Comparison of ENCODE assay signal across 9 mouse cellular contexts in genomic region chr9:72883940-72884339, GRCm38 (mm10). TPM values are rescaled to one million over a fixed set of nuclear protein-coding genes. Genes with fewer than 3 reads are reported as not detected.
DNase-seq lines count a peak whose midpoint lies in the region; ATAC-seq and TF ChIP-seq lines count a peak whose summit lies in the region.
"Had no signal": no experiment of that assay in that cellular context is flagged by ENCODE, and none has a peak within 500 bp of the region (broad histone marks: within the 10 kb centered on the region; RNA-seq: fewer than 3 reads in every experiment).

No protein-coding gene starts in this region.

- no peaks in the 10 kb centered on the region for H3K27me3 ChIP-seq in forebrain, embryonic 10.5 days (ENCODE audit: poor library complexity, severe bottlenecking)
- no peaks in the 10 kb centered on the region for H3K27me3 ChIP-seq in hindbrain, embryonic 16.5 days (replicated peaks; ENCODE audit: control insufficient read depth, insufficient read depth, low read length)
- H3K27me3 ChIP-seq in limb, embryonic 14.5 days (ENCODE audit: control insufficient read depth, insufficient read depth, low read length), result no peaks in the 10 kb centered on the region

- H3K4me1 ChIP-seq in bone marrow, adult 2 months (ENCODE audit: control insufficient read depth, insufficient read depth, low read length), result no peaks in the 10 kb centered on the region
- peaks cover 52% of the 10 kb centered on the region for H3K4me1 ChIP-seq in forebrain, embryonic 10.5 days
- H3K4me1 ChIP-seq in hindbrain, embryonic 16.5 days (ENCODE audit: control insufficient read depth, insufficient read depth, low read depth, low read length), result peaks cover 12% of the 10 kb centered on the region
- H3K4me1 ChIP-seq in limb, embryonic 14.5 days (ENCODE audit: control insufficient read depth, insufficient read depth, low read length), result peaks cover 9% of the 10 kb centered on the region

- TF ChIP-seq CTCF in bone marrow, adult 2 months (IDR thresholded peaks at IDR 0.05; ENCODE audit: control insufficient read depth, insufficient read depth, low read length), result peak; percentile 55

- H3K27ac ChIP-seq in bone marrow, adult 2 months (ENCODE audit: control insufficient read depth, insufficient read depth, low read depth, low read length, poor library complexity), result no peak overlapping the region
- H3K27ac ChIP-seq in forebrain, embryonic 10.5 days, result peak overlapping the region; percentile 30; the same call in 1 of the 2 replicates
- H3K27ac ChIP-seq in hindbrain, embryonic 16.5 days (ENCODE audit: low read depth, low read length), result no peak overlapping the region
- H3K27ac ChIP-seq in limb, embryonic 14.5 days (replicated peaks; ENCODE audit: low read depth, low read length), result no peak overlapping the region

- no peak overlapping the region for H3K4me3 ChIP-seq in bone marrow, adult 2 months (replicated peaks; ENCODE audit: control insufficient read depth, low read depth, low read length)
- no peak overlapping the region for H3K4me3 ChIP-seq in forebrain, embryonic 10.5 days
- H3K4me3 ChIP-seq in hindbrain, embryonic 16.5 days (ENCODE audit: low read length), result no peak overlapping the region
- no peak overlapping the region for H3K4me3 ChIP-seq in limb, embryonic 14.5 days (replicated peaks; ENCODE audit: low read length)
- H3K4me3 ChIP-seq: myocyte had no signal

- no peak overlapping the region for H3K9ac ChIP-seq in hindbrain, embryonic 16.5 days (ENCODE audit: low read depth, low read length)
- H3K9ac ChIP-seq in limb, embryonic 14.5 days (ENCODE audit: low read depth, low read length, severe bottlenecking), result no peak overlapping the region

- peak; percentile 80 for ATAC-seq in hindbrain, embryonic 16.5 days
- peak; percentile 69 for ATAC-seq in limb, embryonic 14.5 days (ENCODE audit: low FRiP score, low read depth)
- ATAC-seq in monocyte, adult 5-6 weeks (replicated peaks; ENCODE audit: insufficient number of reproducible peaks, low FRiP score, low TSS enrichment, poor library complexity, severe bottlenecking), result 0 out of 2 replicates have a peak, but pooled peaks have one; percentile 22
- ATAC-seq in inflammation-experienced regulatory T-cells, adult 6 months, result no peak

- TF ChIP-seq POLR2A in bone marrow, adult 2 months (IDR thresholded peaks at IDR 0.05; ENCODE audit: borderline replicate concordance, control insufficient read depth, low read depth, low read length), result no peak
- no peak for TF ChIP-seq POLR2A in limb, embryonic 14.5 days (IDR thresholded peaks at IDR 0.05; ENCODE audit: borderline replicate concordance, extremely low read depth, insufficient read depth, insufficient read length)

- no peak overlapping the region for H3K4me2 ChIP-seq in hindbrain, embryonic 16.5 days (ENCODE audit: low read length)
- no peak overlapping the region for H3K4me2 ChIP-seq in limb, embryonic 14.5 days (replicated peaks; ENCODE audit: low read depth, low read length, severe bottlenecking)

- peaks cover 47% of the 10 kb centered on the region for H3K36me3 ChIP-seq in forebrain, embryonic 10.5 days (replicated peaks)
- no peaks in the 10 kb centered on the region for H3K36me3 ChIP-seq in hindbrain, embryonic 16.5 days (ENCODE audit: control insufficient read depth, insufficient read depth, low read length)
- no peaks in the 10 kb centered on the region for H3K36me3 ChIP-seq in limb, embryonic 14.5 days (ENCODE audit: control insufficient read depth, insufficient read depth, low read length)

- DNase-seq in right cerebral cortex, adult 2 months (ENCODE audit: low spot score in 2 of 2), result peak; percentile 52 to 74
- DNase-seq in right cerebral cortex, postnatal 36 days (ENCODE audit: low spot score in 2 of 2), result no peak
- DNase-seq in forebrain, embryonic 10.5 days (ENCODE audit: extremely low spot score, low spot score), result peak; percentile 62
- DNase-seq in limb, embryonic 14.5 days (ENCODE audit: low spot score), result peak; percentile 77

- H3K9me3 ChIP-seq in forebrain, embryonic 10.5 days, result no peaks in the 10 kb centered on the region
- H3K9me3 ChIP-seq in hindbrain, embryonic 16.5 days (ENCODE audit: control insufficient read depth, low read length), result no peaks in the 10 kb centered on the region
- no peaks in the 10 kb centered on the region for H3K9me3 ChIP-seq in limb, embryonic 14.5 days (ENCODE audit: control insufficient read depth, low read length)

- WGBS in bone marrow, adult 2 months, result 5% methylated on average over 3 of the region's 3 CpGs
- 23% methylated on average over 3 of the region's 3 CpGs for WGBS in forebrain, embryonic 10.5 days
- 25% methylated on average over 3 of the region's 3 CpGs for WGBS in hindbrain, embryonic 16.5 days
- 10% methylated on average over 3 of the region's 3 CpGs for WGBS in limb, embryonic 14.5 days

RNA-seq across cellular contexts. Expression of gene Pygo1, which starts 41.5 kb away (rescaled TPM):
- polyA plus RNA-seq in bone marrow, adult 2 months (2011; ENCODE audit: insufficient read depth, insufficient read length, low replicate concordance, missing spikeins), result 0.32 and 0.45 TPM in 2 replicates
- 5.2 and 5.5 TPM in 2 replicates for polyA plus RNA-seq in forebrain, embryonic 10.5 days (2016; fragmentation: Nextera tagmentation; extraction: Ambion mirVana)
- 12.0 and 13.4 TPM in 2 replicates for polyA plus RNA-seq in hindbrain, embryonic 16.5 days (2015; fragmentation: Nextera tagmentation; extraction: Ambion mirVana)
- polyA plus RNA-seq in limb, embryonic 14.5 days (2012; rRNA removed), result 11.0 and 11.2 TPM in 2 replicates
- polyA plus RNA-seq in limb, embryonic 14.5 days (2014; fragmentation: Nextera tagmentation; extraction: Ambion mirVana), result 8.4 and 10.4 TPM in 2 replicates
- total RNA-seq in monocyte, adult 5-6 weeks (2017), result 0.10 TPM in 1 of 3 replicates, not detected in the others
- polyA plus RNA-seq in inflammation-experienced regulatory T-cells, adult 6 months (2017; shearing (Covaris generic)), result not detected

Comparison
In these comparisons a context has a peak if more than half of its experiments do, and no peak if none do; other contexts are left out.
1. DNase-seq: peak in right cerebral cortex, adult 2 months (2 of 2), forebrain, embryonic 10.5 days (single experiment) and limb, embryonic 14.5 days (single experiment); none in right cerebral cortex, postnatal 36 days (0 of 2).